Mouse (Mus musculus) R1 (cell line): ENCODE measurements at regions not wholly inside any gene's neighbourhood (a gene's known extent, or its start where the extent isn't known, plus 50 kb on each side); places are given as distances from the start of the nearest gene placed in this dataset.
"Not testable (repeated sequence)": the region's sequence is repeated elsewhere in the genome, so short reads cannot be mapped to it uniquely, and the experiment has no call there.

Source experiments
- DNase-seq: peaks from one replicate; pipeline ENCODE4 v3.0.0-alpha.2; 2018; ENCODE audit warnings: low read depth, low spot score

DNA sequence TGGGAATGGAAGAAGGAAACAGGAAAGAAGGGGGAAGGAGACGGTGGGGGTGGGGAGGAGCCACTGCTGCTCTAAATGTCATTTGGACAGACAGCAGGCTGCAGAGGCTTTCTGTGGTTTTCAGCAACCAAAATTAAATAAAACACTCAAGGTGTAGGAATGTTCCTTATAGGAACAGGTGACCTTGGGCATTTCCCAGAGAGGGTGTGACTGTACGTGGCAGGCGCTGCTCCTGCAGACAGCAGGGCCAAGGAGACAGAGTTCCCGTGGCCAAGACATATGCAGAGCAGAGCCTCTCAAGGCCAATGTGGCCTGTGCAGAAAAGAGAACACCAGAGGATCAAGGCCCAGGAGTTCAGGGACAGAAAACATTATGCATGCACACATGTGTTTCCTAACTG lies 175.9 kb upstream of the Afdn start:
- DNase-seq: no peak

DNA sequence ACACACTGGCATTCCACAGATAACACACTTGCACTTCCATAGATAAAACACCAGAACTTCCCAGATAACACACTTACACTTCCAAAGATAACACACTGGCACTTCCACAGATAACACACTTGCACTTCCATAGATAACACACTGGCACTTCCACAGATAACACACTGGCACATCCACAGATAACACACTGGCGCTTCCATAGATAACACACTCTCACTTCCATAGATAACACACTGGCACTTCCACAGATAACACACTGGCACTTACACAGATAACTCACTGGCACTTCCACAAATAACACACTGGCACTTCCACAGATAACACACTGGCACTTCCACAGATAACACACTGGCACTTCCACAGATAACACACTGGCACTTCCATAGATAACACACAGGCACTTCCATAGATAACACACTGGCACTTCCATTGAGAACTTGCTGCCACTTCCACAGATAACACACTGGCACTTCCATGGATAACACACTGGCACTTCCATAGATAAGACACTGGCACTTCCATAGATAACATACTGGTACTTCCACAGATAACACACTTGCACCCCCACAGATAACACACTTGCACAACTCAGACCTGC lies 170.0 kb upstream of the Afdn start:
- not testable (repeated sequence) for DNase-seq
